Mouse (Mus musculus): ENCODE results near the gene Hhipl2. TPM values are rescaled to one million over a fixed set of nuclear protein-coding genes. Genes with fewer than 3 reads are reported as not detected.
"Not testable (repeated sequence)": the region's sequence is repeated elsewhere in the genome, so short reads cannot be mapped to it uniquely, and the experiment has no call there.

Hhipl2 gene
- total RNA-seq (2015) (not detected in 2 replicates), total RNA-seq (2017) (0.12 TPM in 1 of 2 replicates, not detected in the other)

GRCm38 (mm10) chr1:183417873-183418272 is at the start of gene Hhipl2:
TSS of gene Hhipl2 (plus strand) at chr1:183418215.
- no peak for ATAC-seq (ENCODE audit: poor library complexity, severe bottlenecking)

- peak; percentile 49 for ATAC-seq (ENCODE audit: poor library complexity, severe bottlenecking)
These were observed 49.2 kb upstream of the Hhipl2 start for GRCm38 (mm10) chr1:183368601-183369400.

GRCm38 (mm10) chr1:183369427-183370014 is 48.5 kb upstream of the Hhipl2 start, which contains the start of gene Mia3:
TSS of gene Mia3 (minus strand) at chr1:183369553.
- peak; percentile 94 for ATAC-seq (ENCODE audit: poor library complexity, severe bottlenecking)

- ATAC-seq (ENCODE audit: poor library complexity, severe bottlenecking) = no peak
These were observed 43.3 kb upstream of the Hhipl2 start for GRCm38 (mm10) chr1:183374728-183375127.

GRCm38 (mm10) chr1:183377045-183377444 is 41.0 kb upstream of the Hhipl2 start:
- ATAC-seq (ENCODE audit: poor library complexity, severe bottlenecking) = no peak

- peak; percentile 72 for ATAC-seq (ENCODE audit: poor library complexity, severe bottlenecking)
These were observed 39.6 kb upstream of the Hhipl2 start for GRCm38 (mm10) chr1:183378321-183378941.

GRCm38 (mm10) chr1:183379376-183379775 is 38.6 kb upstream of the Hhipl2 start:
- ATAC-seq (ENCODE audit: poor library complexity, severe bottlenecking) = not testable (repeated sequence)

- no peak for ATAC-seq (ENCODE audit: poor library complexity, severe bottlenecking)
These were observed 36.2 kb upstream of the Hhipl2 start for GRCm38 (mm10) chr1:183381816-183382215.

- no peak for ATAC-seq (ENCODE audit: poor library complexity, severe bottlenecking)
These were observed 35.4 kb upstream of the Hhipl2 start for GRCm38 (mm10) chr1:183382621-183383020.

GRCm38 (mm10) chr1:183387421-183387820 is 30.6 kb upstream of the Hhipl2 start:
- not testable (repeated sequence) for ATAC-seq (ENCODE audit: poor library complexity, severe bottlenecking)

GRCm38 (mm10) chr1:183388426-183389406 is 29.3 kb upstream of the Hhipl2 start, which contains the start of gene Taf1a:
TSS of gene Taf1a (plus strand) at chr1:183388981.
- ATAC-seq (ENCODE audit: poor library complexity, severe bottlenecking) = peak; percentile 95

GRCm38 (mm10) chr1:183403396-183403795 is 14.6 kb upstream of the Hhipl2 start:
- no peak for ATAC-seq (ENCODE audit: poor library complexity, severe bottlenecking)

GRCm38 (mm10) chr1:183414081-183414727 is 3.8 kb upstream of the Hhipl2 start:
- no peak for ATAC-seq (ENCODE audit: poor library complexity, severe bottlenecking)

GRCm38 (mm10) chr1:183419741-183420140 is 1.7 kb downstream of the Hhipl2 start:
- ATAC-seq (ENCODE audit: poor library complexity, severe bottlenecking) = no peak

- ATAC-seq (ENCODE audit: poor library complexity, severe bottlenecking) = no peak
These were observed 2.3 kb downstream of the Hhipl2 start for GRCm38 (mm10) chr1:183420296-183420695.

GRCm38 (mm10) chr1:183424100-183424499 is 6.1 kb downstream of the Hhipl2 start:
- ATAC-seq (ENCODE audit: poor library complexity, severe bottlenecking) = no peak

- no peak for ATAC-seq (ENCODE audit: poor library complexity, severe bottlenecking)
These were observed 16.9 kb downstream of the Hhipl2 start for GRCm38 (mm10) chr1:183434918-183435317.

GRCm38 (mm10) chr1:183439036-183439435 is 21.0 kb downstream of the Hhipl2 start:
- ATAC-seq (ENCODE audit: poor library complexity, severe bottlenecking) = peak; percentile 94

- ATAC-seq (ENCODE audit: poor library complexity, severe bottlenecking) = peak; percentile 79
These were observed 24.2 kb downstream of the Hhipl2 start for GRCm38 (mm10) chr1:183442015-183442774.

All from megakaryocyte, adult 5-6 weeks (primary cell).